Mouse (Mus musculus) hindbrain, embryonic 14.5 days (tissue): ENCODE measurements around the gene Gm45713. TPM values are rescaled to one million over a fixed set of nuclear protein-coding genes. Genes with fewer than 3 reads are reported as not detected.
"Not testable (repeated sequence)": the region's sequence is repeated elsewhere in the genome, so short reads cannot be mapped to it uniquely, and the experiment has no call there.

Experiments used
- ATAC-seq: fragments of 200-750 bp; cut with Nextera tagmentation; 2 replicates; pipeline ENCODE4 v1.8.0; 2017; ENCODE audit warnings: moderate number of reproducible peaks, mild to moderate bottlenecking, moderate TSS enrichment, moderate library complexity; ENCODE audit not compliant: low FRiP score
- DNase-seq: peaks from one replicate; pipeline ENCODE4 v3.0.0-alpha.2; 2015; ENCODE audit warnings: low spot score
- H3K27ac ChIP-seq: fragments of 300-500 bp; sonication (generic); 2 replicates; pipeline ENCODE4 v1.5.1; 2014; ENCODE audit warnings: mild to moderate bottlenecking, moderate library complexity
- H3K27me3 ChIP-seq: fragments of 300-500 bp; sonication (generic); 2 replicates; pipeline ENCODE4 v1.6.1; 2014; ENCODE audit warnings: mild to moderate bottlenecking, low read length, mixed read lengths; ENCODE audit not compliant: control insufficient read depth, insufficient read depth
- H3K36me3 ChIP-seq: fragments of 300-500 bp; sonication (generic); replicated peaks from 2 replicates; pipeline ENCODE4 v1.6.1; 2014; ENCODE audit not compliant: control insufficient read depth, insufficient read depth
- H3K4me1 ChIP-seq: fragments of 300-500 bp; sonication (generic); replicated peaks from 2 replicates; pipeline ENCODE4 v1.6.1; 2014; ENCODE audit warnings: antibody characterized with exemption, low read length, mixed read lengths; ENCODE audit not compliant: control insufficient read depth, insufficient read depth
- H3K4me2 ChIP-seq: fragments of 300-500 bp; sonication (generic); replicated peaks from 2 replicates; pipeline ENCODE4 v1.6.1; 2014; ENCODE audit warnings: mild to moderate bottlenecking, moderate library complexity
- H3K4me3 ChIP-seq: fragments of 300-500 bp; sonication (generic); replicated peaks from 2 replicates; pipeline ENCODE4 v1.5.1; 2014; ENCODE audit warnings: mild to moderate bottlenecking, low read length
- H3K9ac ChIP-seq: fragments of 300-500 bp; sonication (generic); 2 replicates; pipeline ENCODE4 v1.6.1; 2014
- H3K9me3 ChIP-seq: fragments of 300-500 bp; sonication (generic); 2 replicates; pipeline ENCODE4 v1.6.1; 2016; ENCODE audit warnings: low read length; ENCODE audit not compliant: control insufficient read depth
- WGBS: fragments of 180-500 bp; shearing (Covaris S2); extraction: QIAGEN DNeasy Blood & Tissue Kit; methylation state at CpG from one replicate; pipeline ENCODE4 v1.1.7; 2014; 5-methylcytosine and 5-hydroxymethylcytosine counted together
- polyA plus RNA-seq: library from polyadenylated mRNA; unstranded; fragments of >200 nt; fragmentation: Nextera tagmentation; extraction: Ambion mirVana; gene quantifications from 2 replicates; pipeline ENCODE4 v1.2.1, GENCODE M21; 2014

Gene Gm45713
- polyA plus RNA-seq, 1 experiment from 2014 or later, result not detected

- peak overlapping the region; percentile 24 for H3K4me2 ChIP-seq
- H3K4me1 ChIP-seq, result 0 out of 2 replicates have a peak, but pooled peaks cover 9% of the 10 kb centered on the region
- no peaks in the 10 kb centered on the region for H3K36me3 ChIP-seq
- H3K27ac ChIP-seq, result no peak overlapping the region
- H3K9ac ChIP-seq, result no peak overlapping the region
- DNase-seq, result no peak
- peaks cover 83% of the 10 kb centered on the region for H3K27me3 ChIP-seq
- H3K9me3 ChIP-seq, result no peaks in the 10 kb centered on the region
- under 1% methylated on average over 23 of the region's 23 CpGs for WGBS
- no peak for ATAC-seq
- no peak overlapping the region for H3K4me3 ChIP-seq
These were observed 39.9 kb upstream of the Gm45713 start for GRCm38 (mm10) chr7:45175929-45176328.

GRCm38 (mm10) chr7:45175398-45175797 is 39.4 kb upstream of the Gm45713 start:
- 4% methylated on average over 13 of the region's 13 CpGs for WGBS
- DNase-seq, result no peak

GRCm38 (mm10) chr7:45174567-45175280 is 38.7 kb upstream of the Gm45713 start:
- no peak overlapping the region for H3K4me3 ChIP-seq
- no peak overlapping the region for H3K9ac ChIP-seq
- no peak overlapping the region for H3K27ac ChIP-seq
- 4% methylated on average over 28 of the region's 29 CpGs for WGBS
- 0 out of 2 replicates have a peak, but pooled peaks cover 2% of the 10 kb centered on the region for H3K9me3 ChIP-seq
- H3K27me3 ChIP-seq, result peaks cover 77% of the 10 kb centered on the region
- H3K36me3 ChIP-seq, result no peaks in the 10 kb centered on the region
- H3K4me2 ChIP-seq, result no peak overlapping the region
- 0 out of 2 replicates have a peak, but pooled peaks cover 9% of the 10 kb centered on the region for H3K4me1 ChIP-seq
- no peak for DNase-seq
- ATAC-seq, result 0 out of 2 replicates have a peak, but pooled peaks have one; percentile 34

More at GRCm38 (mm10) chr7:45175398-45175797, 39.4 kb upstream of the Gm45713 start:
- ATAC-seq, result no peak
- H3K4me2 ChIP-seq, result no peak overlapping the region
- no peak overlapping the region for H3K4me3 ChIP-seq
- H3K27ac ChIP-seq, result no peak overlapping the region
- H3K27me3 ChIP-seq, result peaks cover 77% of the 10 kb centered on the region
- 0 out of 2 replicates have a peak, but pooled peaks cover 9% of the 10 kb centered on the region for H3K4me1 ChIP-seq
- no peak overlapping the region for H3K9ac ChIP-seq
- H3K9me3 ChIP-seq, result no peaks in the 10 kb centered on the region
- no peaks in the 10 kb centered on the region for H3K36me3 ChIP-seq

GRCm38 (mm10) chr7:45173772-45174171 is 37.7 kb upstream of the Gm45713 start:
- H3K36me3 ChIP-seq, H3K9ac ChIP-seq, DNase-seq, H3K4me1 ChIP-seq, H3K4me2 ChIP-seq, H3K9me3 ChIP-seq, H3K4me3 ChIP-seq, H3K27ac ChIP-seq, ATAC-seq: not testable (repeated sequence)
- peaks cover 77% of the 10 kb centered on the region for H3K27me3 ChIP-seq
- WGBS, result 62% methylated on average over 1 of the region's 1 CpGs

GRCm38 (mm10) chr7:45172974-45173373 is 36.9 kb upstream of the Gm45713 start:
- Histone ChIP-seq H3K27ac (no peak overlapping the region), H3K27me3 (peaks cover 77% of the 10 kb centered on the region), H3K9ac (no peak overlapping the region), H3K9me3 (0 out of 2 replicates have a peak, but pooled peaks cover 6% of the 10 kb centered on the region), H3K4me2 (no peak overlapping the region), H3K4me1 (peaks cover 15% of the 10 kb centered on the region; the same call in 1 of the 2 replicates), H3K36me3 (no peaks in the 10 kb centered on the region), H3K4me3 (no peak overlapping the region)
- 64% methylated on average over 7 of the region's 7 CpGs for WGBS
- no peak for ATAC-seq
- no peak for DNase-seq

GRCm38 (mm10) chr7:45169495-45169894 is 33.5 kb upstream of the Gm45713 start:
- Histone ChIP-seq H3K27ac (no peak overlapping the region), H3K36me3 (no peaks in the 10 kb centered on the region), H3K9ac (no peak overlapping the region), H3K4me2 (no peak overlapping the region), H3K27me3 (peaks cover 77% of the 10 kb centered on the region), H3K9me3 (0 out of 2 replicates have a peak, but pooled peaks cover 6% of the 10 kb centered on the region), H3K4me3 (no peak overlapping the region), H3K4me1 (peaks cover 10% of the 10 kb centered on the region; the same call in 1 of the 2 replicates)
- 90% methylated on average over 3 of the region's 3 CpGs for WGBS
- DNase-seq (no peak), ATAC-seq (no peak)

- 2% methylated on average over 24 of the region's 24 CpGs for WGBS
- Histone ChIP-seq H3K27me3 (peaks cover 78% of the 10 kb centered on the region), H3K4me3 (0 out of 2 replicates have a peak overlapping the region, but pooled peaks have one; percentile 6), H3K4me2 (peak overlapping the region; percentile 11; the same call in 1 of the 2 replicates), H3K4me1 (peaks cover 16% of the 10 kb centered on the region; the same call in 1 of the 2 replicates), H3K27ac (no peak overlapping the region), H3K9me3 (0 out of 2 replicates have a peak, but pooled peaks cover 6% of the 10 kb centered on the region), H3K9ac (no peak overlapping the region), H3K36me3 (no peaks in the 10 kb centered on the region)
- DNase-seq (no peak), ATAC-seq (no peak)
These were observed 32.6 kb upstream of the Gm45713 start for GRCm38 (mm10) chr7:45168656-45169055.

- H3K4me3 ChIP-seq, result no peak overlapping the region
- no peak overlapping the region for H3K27ac ChIP-seq
- ATAC-seq (no peak), DNase-seq (no peak)
- peaks cover 85% of the 10 kb centered on the region for H3K27me3 ChIP-seq
- peak overlapping the region; percentile 22; the same call in 1 of the 2 replicates for H3K4me2 ChIP-seq
- 0 out of 2 replicates have a peak, but pooled peaks cover 6% of the 10 kb centered on the region for H3K9me3 ChIP-seq
- H3K9ac ChIP-seq, result no peak overlapping the region; the same call in 1 of the 2 replicates
- no peaks in the 10 kb centered on the region for H3K36me3 ChIP-seq
- peaks cover 18% of the 10 kb centered on the region; the same call in 1 of the 2 replicates for H3K4me1 ChIP-seq
- WGBS, result under 1% methylated on average over 19 of the region's 19 CpGs
These were observed 31.9 kb upstream of the Gm45713 start for GRCm38 (mm10) chr7:45167761-45168445.

- 0 out of 2 replicates have a peak, but pooled peaks cover 6% of the 10 kb centered on the region for H3K9me3 ChIP-seq
- H3K4me1 ChIP-seq, result peaks cover 27% of the 10 kb centered on the region
- H3K27ac ChIP-seq, result no peak overlapping the region
- 24% methylated on average over 10 of the region's 10 CpGs for WGBS
- DNase-seq (no peak), ATAC-seq (no peak)
- H3K9ac ChIP-seq, result no peak overlapping the region
- no peak overlapping the region for H3K4me3 ChIP-seq
- H3K27me3 ChIP-seq, result peaks cover 81% of the 10 kb centered on the region
- no peaks in the 10 kb centered on the region for H3K36me3 ChIP-seq
- H3K4me2 ChIP-seq, result no peak overlapping the region
These were observed 30.9 kb upstream of the Gm45713 start for GRCm38 (mm10) chr7:45166950-45167401.
